Mouse (Mus musculus) CH12.LX (cell line): ENCODE data around the gene Arhgef18.

ENCODE experiments used
- BHLHE40 ChIP-seq: IDR thresholded peaks from 2 replicates; pipeline ENCODE4 v1.6.1; 2011; ENCODE audit warnings: mild to moderate bottlenecking, low read depth, low read length, improper control_type of control experiment
- CHD1 ChIP-seq: IDR thresholded peaks from 2 replicates; pipeline ENCODE4 v1.6.1; 2012; ENCODE audit warnings: low read depth, low read length, improper control_type of control experiment, inconsistent platforms
- CTCF ChIP-seq, 2 experiments: IDR thresholded peaks in 1 of 2; conservative IDR thresholded peaks in 1 of 2; 2 replicates each; pipeline ENCODE4 v1.5.1; 2011 to 2012; ENCODE audit warnings: low read depth in 2 of 2, low read length in 2 of 2, improper control_type of control experiment in 1 of 2, inconsistent platforms in 1 of 2, mild to moderate bottlenecking in 1 of 2, moderate library complexity in 1 of 2
- JUND ChIP-seq: conservative IDR thresholded peaks from 2 replicates; pipeline ENCODE4 v1.6.1; 2011; ENCODE audit warnings: low read depth, low read length, improper control_type of control experiment
- KAT2A ChIP-seq: IDR thresholded peaks from 2 replicates; pipeline ENCODE4 v1.6.1; 2012; ENCODE audit warnings: low read length, improper control_type of control experiment, inconsistent platforms; ENCODE audit not compliant: insufficient replicate concordance
- MYC ChIP-seq: IDR thresholded peaks from 2 replicates; pipeline ENCODE4 v1.6.1; 2011; ENCODE audit warnings: low read depth, mild to moderate bottlenecking, improper control_type of control experiment, low read length
- NRF1 ChIP-seq: IDR thresholded peaks from 2 replicates; pipeline ENCODE4 v1.6.1; 2014; ENCODE audit warnings: low read depth, mild to moderate bottlenecking, inconsistent platforms, low read length, improper control_type of control experiment, moderate library complexity
- ZC3H11A ChIP-seq: IDR thresholded peaks from 2 replicates; pipeline ENCODE4 v1.6.1; 2012; ENCODE audit warnings: low read depth, mild to moderate bottlenecking, inconsistent platforms, low read length, improper control_type of control experiment

DNA sequence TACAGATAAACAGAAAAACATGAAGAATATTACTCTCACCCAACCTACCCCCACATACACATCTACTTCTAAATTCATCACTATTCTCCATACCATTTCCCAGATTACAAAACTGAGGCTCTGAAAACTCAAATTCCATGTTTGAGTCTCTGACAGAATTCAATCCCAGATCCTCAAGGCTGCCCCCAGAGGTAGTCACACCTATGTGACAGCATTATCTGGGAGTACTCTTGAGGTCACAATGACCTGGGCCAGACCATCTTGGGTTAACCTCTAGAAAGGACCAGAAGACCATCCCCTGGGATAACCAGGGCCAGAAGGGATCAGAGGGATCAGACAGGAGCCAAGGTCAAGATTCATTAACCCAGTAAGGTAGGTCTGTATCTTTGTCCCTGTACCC, 77.8 kb downstream of the Arhgef18 start, which contains the start of gene Tex45:
- TF ChIP-seq NRF1 (no peak), CHD1 (no peak), KAT2A (no peak), MYC (no peak), JUND (no peak), BHLHE40 (no peak), ZC3H11A (no peak), CTCF (conservative IDR thresholded peaks at IDR 0.05 in 1 of 2, IDR thresholded peaks at IDR 0.05 in 1 of 2; ENCODE audit: low read depth in 2 of 2, low read length in 2 of 2) (no peak)
